Mouse (Mus musculus) Patski (cell line): ENCODE measurements around the gene Ube2s. TPM values are rescaled to one million over a fixed set of nuclear protein-coding genes. Genes with fewer than 3 reads are reported as not detected.

Experiments used
- ATAC-seq: fragments of 100-300 bp; one replicate; pipeline ENCODE4 v1.8.0; 2021
- CTCF ChIA-PET: fragments of 350-600 bp; sonication (Branson Sonifier 250); formaldehyde crosslinking; loops from one replicate; lab custom pipeline; 2022; ENCODE audit warnings: inconsistent platforms; lab: Charles Lee
- POLR2A ChIA-PET: fragments of 350-600 bp; sonication (Branson Sonifier 250); formaldehyde crosslinking; loops from one replicate; lab custom pipeline; 2022; ENCODE audit warnings: antibody characterized with exemption, inconsistent platforms; lab: Charles Lee
- DNase-seq: peaks from one replicate; pipeline ENCODE4 v3.0.0-alpha.2; 2011; ENCODE audit warnings: low read depth, low spot score
- H3K27me3 ChIP-seq: fragments of 371-371 bp; one replicate; pipeline ENCODE4 v1.5.1; 2021
- CTCF ChIP-seq: fragments of 100-300 bp; IDR thresholded peaks from one replicate; pipeline ENCODE4 v1.5.1; 2021
- in situ Hi-C: fragments of 300-500 bp; cut with MboI; formaldehyde crosslinking; loops from 3 replicates; pipeline ENCODE4 v1.11.1; 2018; ENCODE audit warnings: low pct_unique_long_range_greater_than_20kb, mixed read lengths
- polyA plus RNA-seq: library from polyadenylated mRNA; unstranded; gene quantifications from one replicate; pipeline ENCODE4 v1.2.3, GENCODE M21; 2021

Gene Ube2s
- polyA plus RNA-seq, 1 experiment from 2014 or later = 250 TPM

DNA sequence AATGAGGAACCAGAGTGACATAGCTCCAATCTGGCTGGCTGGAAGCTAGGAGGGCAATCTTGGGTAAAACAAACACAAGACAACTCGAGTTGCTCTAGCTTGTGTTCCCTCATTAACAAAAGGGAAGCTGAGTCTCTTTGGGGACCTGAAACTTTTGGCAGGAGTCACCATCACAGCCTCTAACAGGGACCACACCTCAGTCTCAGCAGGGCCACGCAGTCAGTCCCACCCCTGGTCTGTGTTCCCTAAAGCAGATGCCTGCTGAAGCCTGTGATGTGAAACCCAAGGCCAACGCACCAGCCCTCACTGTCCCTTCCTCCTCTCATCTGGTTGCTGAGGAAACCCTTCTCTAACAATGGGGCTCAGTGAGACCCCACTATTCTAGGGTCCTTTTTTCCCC is 30.3 kb downstream of the Ube2s start:
- no peak for ATAC-seq
- POLR2A ChIA-PET = no interaction called here
- TF ChIP-seq CTCF = no peak
- in situ Hi-C loops = no loop called here
- CTCF ChIA-PET = interaction anchor here (1.0 to 1.1 kb wide), 2 partner anchors 15 to 36 kb away, joined by 3 read pairs; no protein-coding TSS in a partner anchor
- H3K27me3 ChIP-seq = no peaks in the 10 kb centered on the region
- no peak for DNase-seq

- POLR2A ChIA-PET = interaction anchor here (0.5 to 1.8 kb wide), 4 partner anchors 27 to 87 kb away, joined by 3 to 5 read pairs (median 3); partner anchors contain the start of gene Cox6b2
- in situ Hi-C loops = no loop called here
- TF ChIP-seq CTCF = no peak
- DNase-seq (no peak), ATAC-seq (no peak)
- CTCF ChIA-PET = no interaction called here
- H3K27me3 ChIP-seq = no peaks in the 10 kb centered on the region
These were observed 32.5 kb downstream of the Ube2s start for GRCm38 (mm10) chr7:4779921-4780320.

GRCm38 (mm10) chr7:4777851-4778637 is 34.3 kb downstream of the Ube2s start:
- ATAC-seq = no peak
- in situ Hi-C loops = no loop called here
- H3K27me3 ChIP-seq = no peaks in the 10 kb centered on the region
- ChIA-PET CTCF (interaction anchor here (1.0 kb wide), 1 partner anchor 38 kb away, joined by 3 read pairs; the partner anchor contains the start of gene Kmt5c), POLR2A (interaction anchor here (1.8 kb wide), 1 partner anchor 33 kb away, joined by 5 read pairs; no protein-coding TSS in a partner anchor)
- TF ChIP-seq CTCF = no peak
- DNase-seq = no peak

DNA sequence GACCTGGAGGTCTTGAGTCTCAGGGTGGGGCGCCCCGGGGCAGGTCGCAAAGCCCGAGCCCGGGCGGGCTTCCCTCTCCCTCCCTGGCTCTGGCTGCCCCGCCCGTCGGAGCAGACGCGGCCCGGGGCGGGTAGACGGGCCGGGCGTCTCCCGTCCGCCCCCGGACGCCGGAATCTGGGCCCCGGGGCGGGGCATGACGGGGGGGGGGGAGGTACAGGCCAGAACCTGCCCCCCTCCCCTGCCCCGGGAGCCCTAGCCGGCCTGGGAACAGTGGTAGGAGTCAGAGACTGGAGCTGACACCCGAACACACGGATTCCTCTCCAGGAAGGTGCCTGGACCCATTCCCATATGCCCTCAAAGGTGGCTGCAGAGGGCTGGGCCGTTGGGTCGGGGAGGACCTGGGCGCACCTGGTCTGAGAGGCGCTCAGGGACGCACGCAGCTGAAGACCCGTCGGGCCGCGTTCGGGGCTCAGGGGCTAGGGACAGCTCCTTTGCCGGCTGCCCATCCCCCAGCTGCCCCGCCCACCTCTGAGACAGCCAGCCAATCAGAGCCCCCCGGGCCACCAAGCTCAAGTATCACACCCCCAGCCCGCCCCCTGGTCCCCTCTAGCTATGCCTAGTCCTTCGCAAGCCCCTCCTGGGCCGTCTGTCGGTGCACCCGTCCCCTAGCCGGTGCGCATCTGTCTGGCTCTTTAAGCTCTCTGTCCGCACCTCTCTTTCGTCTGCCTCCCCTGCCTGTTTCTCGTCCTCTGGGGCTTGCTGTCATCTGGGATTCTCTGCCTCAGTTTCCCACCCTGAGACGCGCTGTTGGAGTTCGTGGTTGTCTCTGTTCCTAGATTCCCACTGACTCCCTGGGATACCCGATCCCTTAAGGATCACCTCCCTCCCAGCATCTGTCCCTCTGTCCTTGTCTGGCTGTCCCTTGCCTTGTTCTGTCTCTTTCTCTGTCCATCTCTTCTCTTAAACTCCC is 35.2 kb downstream of the Ube2s start:
- ATAC-seq (peak; percentile 7), DNase-seq (no peak)
- ChIA-PET POLR2A (interaction anchor here (1.4 kb wide), 1 partner anchor 12 kb away, joined by 4 read pairs; the partner anchor contains the start of gene Tmem238), CTCF (no interaction called here)
- in situ Hi-C loops = no loop called here
- no peaks in the 10 kb centered on the region for H3K27me3 ChIP-seq
- TF ChIP-seq CTCF = no peak

- in situ Hi-C loops = no loop called here
- no peak for DNase-seq
- TF ChIP-seq CTCF = no peak
- ChIA-PET POLR2A (interaction anchor here (0.5 to 1.4 kb wide), 3 partner anchors 13 to 113 kb away, joined by 3 to 4 read pairs (median 3); partner anchors contain the start of gene Tmem238), CTCF (no interaction called here)
- no peaks in the 10 kb centered on the region for H3K27me3 ChIP-seq
- ATAC-seq = no peak
These were observed 36.3 kb downstream of the Ube2s start for GRCm38 (mm10) chr7:4776131-4776530.

- in situ Hi-C loops = no loop called here
- POLR2A ChIA-PET = no interaction called here
- ATAC-seq (no peak), DNase-seq (no peak)
- CTCF ChIA-PET = no interaction called here
- peaks cover under 1% of the 10 kb centered on the region for H3K27me3 ChIP-seq
- TF ChIP-seq CTCF = no peak
These were observed 41.2 kb downstream of the Ube2s start, which contains the start of gene Fam71e2 for GRCm38 (mm10) chr7:4771202-4771601. Gene Fam71e2 (minus strand): TSS chr7:4771302.

DNA sequence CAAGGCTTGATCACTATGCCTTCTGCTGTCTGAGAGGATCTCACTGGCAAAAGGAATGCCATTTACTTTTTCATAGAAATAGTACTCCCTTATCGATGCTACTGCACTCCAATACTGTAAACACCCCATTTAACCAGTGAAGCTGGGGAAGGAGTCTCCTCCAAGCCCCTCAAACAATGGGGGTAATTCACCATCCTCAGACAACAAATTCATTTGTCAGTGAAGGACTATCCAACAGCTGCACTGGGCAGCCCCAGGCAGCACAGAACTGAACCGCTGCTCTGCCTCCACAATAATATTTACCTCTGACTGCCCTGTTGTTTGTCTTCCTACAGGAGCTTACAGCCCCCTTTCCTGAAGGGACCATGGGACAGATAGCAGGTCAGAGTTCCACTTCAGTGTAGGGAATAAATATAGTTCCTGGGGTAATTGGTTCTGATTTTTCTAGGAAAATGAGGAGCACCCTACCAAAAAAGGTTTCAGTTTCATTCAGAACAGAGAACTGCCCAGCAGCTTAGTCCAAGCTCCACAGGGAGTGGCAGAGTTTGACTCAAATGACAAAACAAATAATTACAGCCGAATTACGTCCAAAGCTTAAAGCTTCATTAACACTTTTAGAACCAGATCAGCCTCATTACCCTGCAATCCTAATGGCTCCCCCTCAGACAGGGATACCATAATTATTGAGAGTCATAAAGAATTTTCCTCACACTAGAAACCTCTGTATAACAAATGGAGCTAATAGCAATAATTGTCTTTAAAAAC is 47.3 kb downstream of the Ube2s start:
- in situ Hi-C loops = no loop called here
- H3K27me3 ChIP-seq = peaks cover 6% of the 10 kb centered on the region
- ChIA-PET CTCF (interaction anchor here (1.2 kb wide), 2 partner anchors 14 to 25 kb away, joined by 3 to 6 read pairs; partner anchors contain the start of gene Tmem238), POLR2A (interaction anchor here (0.6 to 1.0 kb wide), 2 partner anchors 31 to 254 kb away, joined by 3 to 4 read pairs; no protein-coding TSS in a partner anchor)
- DNase-seq = no peak
- ATAC-seq = no peak
- TF ChIP-seq CTCF = no peak

DNA sequence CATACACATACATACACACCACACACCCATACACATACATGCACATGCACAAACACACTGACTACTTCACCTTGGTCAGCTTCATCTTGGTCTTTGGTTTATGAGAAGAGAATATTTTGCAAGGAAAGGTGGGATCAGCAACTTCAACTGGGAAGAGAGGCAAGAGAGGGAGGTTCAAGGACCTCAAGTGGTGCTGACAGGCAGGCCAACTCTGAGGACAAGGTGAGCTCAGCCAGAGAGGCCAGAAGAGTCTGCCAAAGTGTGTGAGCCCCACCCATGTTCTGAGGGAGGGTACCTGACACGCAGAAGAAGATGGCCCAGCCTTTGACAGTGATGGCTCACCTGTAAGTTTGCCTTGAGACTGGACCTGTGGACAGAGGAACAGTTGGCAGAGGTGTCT is 52.7 kb downstream of the Ube2s start:
- no peaks in the 10 kb centered on the region for H3K27me3 ChIP-seq
- DNase-seq = no peak
- no peak for TF ChIP-seq CTCF
- CTCF ChIA-PET = no interaction called here
- in situ Hi-C loops = no loop called here
- POLR2A ChIA-PET = no interaction called here
- no peak for ATAC-seq

DNA sequence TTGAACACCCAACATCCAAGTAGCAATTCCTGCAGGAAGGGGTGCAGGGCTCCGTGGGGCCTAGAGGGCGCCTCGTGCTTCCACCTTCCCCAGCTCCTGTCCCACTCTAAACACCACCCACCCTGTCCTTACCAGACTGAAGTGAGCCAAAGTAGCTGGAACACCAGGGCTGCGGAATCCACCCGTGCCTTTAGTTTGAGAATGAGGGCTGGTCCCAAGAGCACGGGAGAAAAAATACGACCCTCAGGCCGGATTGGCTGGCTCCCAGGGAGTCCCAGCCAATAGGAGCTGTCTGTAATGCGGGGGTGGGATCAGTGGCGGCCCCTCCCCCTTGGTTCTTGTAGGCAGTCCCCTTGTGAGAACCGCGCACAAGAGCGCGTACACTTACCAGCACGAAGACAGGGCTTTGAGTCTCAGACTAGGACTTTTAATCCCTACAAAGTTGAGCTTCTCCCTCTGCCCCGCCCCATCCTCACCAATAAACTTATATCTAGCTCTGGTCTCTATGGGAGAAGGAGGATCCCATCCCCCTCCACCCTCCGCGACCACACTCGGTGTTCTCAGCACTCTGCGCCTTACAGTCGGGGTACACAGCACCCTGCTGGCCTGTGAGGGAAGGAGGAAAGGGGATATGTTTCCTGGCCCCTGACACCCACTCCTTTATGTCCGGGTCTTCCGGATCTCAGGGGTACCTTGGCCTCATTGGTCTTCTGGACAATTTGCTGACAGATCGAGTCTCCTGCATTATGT is 59.4 kb downstream of the Ube2s start, which contains the start of gene Cox6b2:
TSS of gene Cox6b2 (minus strand) at position 274 of the 750 bp plus-strand sequence.
- TF ChIP-seq CTCF = no peak
- no peaks in the 10 kb centered on the region for H3K27me3 ChIP-seq
- in situ Hi-C loops = no loop called here
- POLR2A ChIA-PET = interaction anchor here (0.6 to 1.4 kb wide), 4 partner anchors 10 to 26 kb away, joined by 3 to 4 read pairs (median 3); no protein-coding TSS in a partner anchor
- no peak for DNase-seq
- no peak for ATAC-seq
- CTCF ChIA-PET = no interaction called here
